Mouse (Mus musculus): Measurements from ENCODE around the gene Kcnj14. TPM values are rescaled to one million over a fixed set of nuclear protein-coding genes. Genes with fewer than 3 reads are reported as not detected.

Gene Kcnj14
- polyA plus RNA-seq, 1 experiment from 2014 or later, result 0.79 TPM

GRCm38 (mm10) chr7:45859008-45859407 lies 34.4 kb upstream of the Kcnj14 start:
- H3K9ac ChIP-seq, result no peak overlapping the region
- peaks cover 18% of the 10 kb centered on the region for H3K27me3 ChIP-seq
- H3K4me1 ChIP-seq, result peaks cover 27% of the 10 kb centered on the region
- 35% methylated on average over 4 of the region's 4 CpGs for WGBS
- no peak overlapping the region for H3K4me3 ChIP-seq
- no peak overlapping the region for H3K27ac ChIP-seq
- H3K4me2 ChIP-seq, result no peak overlapping the region
- no peaks in the 10 kb centered on the region for H3K36me3 ChIP-seq
- H3K9me3 ChIP-seq, result no peaks in the 10 kb centered on the region
- no peak for ATAC-seq (ENCODE audit: borderline replicate concordance, extremely low read depth, low FRiP score, low TSS enrichment)

GRCm38 (mm10) chr7:45856950-45857901 lies 32.6 kb upstream of the Kcnj14 start:
- no peaks in the 10 kb centered on the region for H3K9me3 ChIP-seq
- peaks cover 18% of the 10 kb centered on the region for H3K27me3 ChIP-seq
- WGBS, result 4% methylated on average over 30 of the region's 30 CpGs
- H3K27ac ChIP-seq, result no peak overlapping the region
- no peaks in the 10 kb centered on the region for H3K36me3 ChIP-seq
- H3K4me1 ChIP-seq, result peaks cover 25% of the 10 kb centered on the region
- H3K4me3 ChIP-seq, result peak overlapping the region; percentile 36
- peak; percentile 17; the same call in 1 of the 2 replicates for ATAC-seq (ENCODE audit: borderline replicate concordance, extremely low read depth, low FRiP score, low TSS enrichment)
- peak overlapping the region; percentile 76 for H3K4me2 ChIP-seq
- 0 out of 2 replicates have a peak overlapping the region, but pooled peaks have one; percentile 12 for H3K9ac ChIP-seq

- 77% methylated on average over 12 of the region's 12 CpGs for WGBS
- Histone ChIP-seq H3K9me3 (no peaks in the 10 kb centered on the region), H3K4me2 (no peak overlapping the region), H3K27me3 (peaks cover 15% of the 10 kb centered on the region), H3K27ac (no peak overlapping the region), H3K4me3 (no peak overlapping the region), H3K36me3 (no peaks in the 10 kb centered on the region), H3K9ac (no peak overlapping the region), H3K4me1 (peaks cover 23% of the 10 kb centered on the region)
- ATAC-seq (ENCODE audit: borderline replicate concordance, extremely low read depth, low FRiP score, low TSS enrichment), result no peak
These were observed 28.5 kb upstream of the Kcnj14 start for GRCm38 (mm10) chr7:45853089-45853488.

- Histone ChIP-seq H3K36me3 (no peaks in the 10 kb centered on the region), H3K4me2 (no peak overlapping the region), H3K4me1 (0 out of 2 replicates have a peak, but pooled peaks cover 7% of the 10 kb centered on the region), H3K9me3 (no peaks in the 10 kb centered on the region), H3K4me3 (no peak overlapping the region), H3K27ac (no peak overlapping the region), H3K9ac (no peak overlapping the region), H3K27me3 (no peaks in the 10 kb centered on the region; the same call in 1 of the 2 replicates)
- WGBS, result 43% methylated on average over 3 of the region's 3 CpGs
- ATAC-seq (ENCODE audit: borderline replicate concordance, extremely low read depth, low FRiP score, low TSS enrichment), result no peak
These were observed 26.1 kb upstream of the Kcnj14 start for GRCm38 (mm10) chr7:45850661-45851060.

GRCm38 (mm10) chr7:45848447-45849027 lies 24.0 kb upstream of the Kcnj14 start:
- Histone ChIP-seq H3K36me3 (no peaks in the 10 kb centered on the region), H3K9me3 (no peaks in the 10 kb centered on the region), H3K9ac (no peak overlapping the region), H3K4me2 (no peak overlapping the region), H3K4me3 (no peak overlapping the region), H3K27ac (peak overlapping the region; percentile 73), H3K4me1 (0 out of 2 replicates have a peak, but pooled peaks cover 7% of the 10 kb centered on the region), H3K27me3 (no peaks in the 10 kb centered on the region; the same call in 1 of the 2 replicates)
- ATAC-seq (ENCODE audit: borderline replicate concordance, extremely low read depth, low FRiP score, low TSS enrichment), result peak; percentile 60; the same call in 1 of the 2 replicates
- 12% methylated on average over 6 of the region's 6 CpGs for WGBS

- Histone ChIP-seq H3K9ac (no peak overlapping the region), H3K4me1 (no peaks in the 10 kb centered on the region), H3K27me3 (peaks cover 4% of the 10 kb centered on the region), H3K36me3 (no peaks in the 10 kb centered on the region), H3K9me3 (no peaks in the 10 kb centered on the region), H3K4me2 (no peak overlapping the region), H3K4me3 (no peak overlapping the region), H3K27ac (no peak overlapping the region)
- WGBS, result 69% methylated on average over 10 of the region's 10 CpGs
- ATAC-seq (ENCODE audit: borderline replicate concordance, extremely low read depth, low FRiP score, low TSS enrichment), result no peak
These were observed 18.6 kb upstream of the Kcnj14 start for GRCm38 (mm10) chr7:45842950-45843744.

GRCm38 (mm10) chr7:45833924-45834323 lies 9.3 kb upstream of the Kcnj14 start:
- H3K4me3 ChIP-seq, result peak overlapping the region; percentile 45
- H3K9me3 ChIP-seq, result no peaks in the 10 kb centered on the region
- H3K27ac ChIP-seq, result no peak overlapping the region
- H3K4me2 ChIP-seq, result peak overlapping the region; percentile 73
- H3K4me1 ChIP-seq, result peaks cover 36% of the 10 kb centered on the region
- peak overlapping the region; percentile 26 for H3K9ac ChIP-seq
- 0 out of 2 replicates have a peak, but pooled peaks have one; percentile 16 for ATAC-seq (ENCODE audit: borderline replicate concordance, extremely low read depth, low FRiP score, low TSS enrichment)
- H3K27me3 ChIP-seq, result peaks cover 50% of the 10 kb centered on the region
- 4% methylated on average over 31 of the region's 31 CpGs for WGBS
- peaks cover 4% of the 10 kb centered on the region; the same call in 1 of the 2 replicates for H3K36me3 ChIP-seq

- Histone ChIP-seq H3K4me2 (peak overlapping the region; percentile 73), H3K27me3 (peaks cover 50% of the 10 kb centered on the region), H3K4me1 (peaks cover 36% of the 10 kb centered on the region), H3K36me3 (peaks cover 8% of the 10 kb centered on the region), H3K9ac (peak overlapping the region; percentile 26), H3K9me3 (no peaks in the 10 kb centered on the region), H3K27ac (no peak overlapping the region), H3K4me3 (peak overlapping the region; percentile 45)
- under 1% methylated on average over 74 of the region's 86 CpGs for WGBS
- no peak for ATAC-seq (ENCODE audit: borderline replicate concordance, extremely low read depth, low FRiP score, low TSS enrichment)
These were observed 8.7 kb upstream of the Kcnj14 start for GRCm38 (mm10) chr7:45833148-45833790.

GRCm38 (mm10) chr7:45832428-45832827 lies 7.8 kb upstream of the Kcnj14 start:
- no peak for ATAC-seq (ENCODE audit: borderline replicate concordance, extremely low read depth, low FRiP score, low TSS enrichment)
- peaks cover 36% of the 10 kb centered on the region for H3K4me1 ChIP-seq
- H3K4me2 ChIP-seq, result peak overlapping the region; percentile 73
- peaks cover 17% of the 10 kb centered on the region for H3K36me3 ChIP-seq
- H3K27me3 ChIP-seq, result peaks cover 50% of the 10 kb centered on the region
- no peaks in the 10 kb centered on the region for H3K9me3 ChIP-seq
- 7% methylated on average over 30 of the region's 30 CpGs for WGBS
- H3K27ac ChIP-seq, result no peak overlapping the region
- 0 out of 2 replicates have a peak overlapping the region, but pooled peaks have one; percentile 17 for H3K9ac ChIP-seq
- H3K4me3 ChIP-seq, result peak overlapping the region; percentile 45

- peaks cover 50% of the 10 kb centered on the region for H3K27me3 ChIP-seq
- H3K4me2 ChIP-seq, result peak overlapping the region; percentile 79
- no peaks in the 10 kb centered on the region for H3K9me3 ChIP-seq
- H3K4me3 ChIP-seq, result peak overlapping the region; percentile 89
- WGBS, result 25% methylated on average over 5 of the region's 5 CpGs
- H3K9ac ChIP-seq, result peak overlapping the region; percentile 73
- H3K27ac ChIP-seq, result peak overlapping the region; percentile 58; the same call in 1 of the 2 replicates
- peaks cover 36% of the 10 kb centered on the region for H3K4me1 ChIP-seq
- H3K36me3 ChIP-seq, result peaks cover 30% of the 10 kb centered on the region
- no peak for ATAC-seq (ENCODE audit: borderline replicate concordance, extremely low read depth, low FRiP score, low TSS enrichment)
These were observed 6.5 kb upstream of the Kcnj14 start for GRCm38 (mm10) chr7:45831128-45831525.

Measured in lung, embryonic 15.5 days (tissue).